Mouse (Mus musculus): Measurements from ENCODE around the gene Olfr571. TPM values are rescaled to one million over a fixed set of nuclear protein-coding genes. Genes with fewer than 3 reads are reported as not detected.
A peak's percentile ranks its signal among the peaks of the same experiment; 100 is the strongest.

Gene Olfr571
- total and polyA plus RNA-seq, 3 experiments: not detected

GRCm38 (mm10) chr7:102943417-102943816 is 26.1 kb upstream of the Olfr571 start:
- no peaks in the 10 kb centered on the region for H3K79me2 ChIP-seq (replicated peaks; ENCODE audit: control insufficient read depth, insufficient read depth, low read length)
- H3K9ac ChIP-seq (ENCODE audit: low read depth, low read length): no peak overlapping the region
- intact Hi-C loops (cut with DNase I): no loop called here
- H3K4me3 ChIP-seq: no peak overlapping the region
- WGBS: 75% methylated on average over 1 of the region's 1 CpGs
- DNase-seq: no peak
- TF ChIP-seq CTCF (IDR thresholded peaks at IDR 0.05) (no peak), EP300 (IDR thresholded peaks at IDR 0.05; ENCODE audit: insufficient read depth, low read depth, low read length) (no peak), POLR2A (IDR thresholded peaks at IDR 0.05; ENCODE audit: insufficient read depth, low read depth, low read length) (no peak)
- H3K27ac ChIP-seq: no peak overlapping the region
- no peaks in the 10 kb centered on the region for H3K27me3 ChIP-seq (ENCODE audit: control insufficient read depth, insufficient read depth, low read length)
- H3K4me1 ChIP-seq (ENCODE audit: control insufficient read depth, insufficient read depth, low read length): no peaks in the 10 kb centered on the region
- H3K36me3 ChIP-seq (ENCODE audit: control insufficient read depth, insufficient read depth, low read length): no peaks in the 10 kb centered on the region

- Histone ChIP-seq H3K27ac (no peak within 1 kb of the TSS), H3K4me3 (no peak within 1 kb of the TSS), H3K36me3 (ENCODE audit: control insufficient read depth, insufficient read depth, low read length) (no peaks in the 10 kb centered on the region), H3K27me3 (ENCODE audit: control insufficient read depth, insufficient read depth, low read length) (no peaks in the 10 kb centered on the region), H3K4me1 (ENCODE audit: control insufficient read depth, insufficient read depth, low read length) (no peaks in the 10 kb centered on the region), H3K79me2 (replicated peaks; ENCODE audit: control insufficient read depth, insufficient read depth, low read length) (no peaks in the 10 kb centered on the region), H3K9ac (ENCODE audit: low read depth, low read length) (no peak within 1 kb of the TSS)
- no peak for DNase-seq
- TF ChIP-seq CTCF (IDR thresholded peaks at IDR 0.05) (no peak), POLR2A (IDR thresholded peaks at IDR 0.05; ENCODE audit: insufficient read depth, low read depth, low read length) (no peak), EP300 (IDR thresholded peaks at IDR 0.05; ENCODE audit: insufficient read depth, low read depth, low read length) (no peak)
- 85% methylated on average over 2 of the region's 2 CpGs for WGBS
- intact Hi-C loops (cut with DNase I): no loop called here
Observed at GRCm38 (mm10) chr7:102942475-102942874, 25.1 kb upstream of the Olfr571 start, which contains the start of gene Olfr573-ps1. Olfr573-ps1 (minus strand) TSS chr7:102942575.

- WGBS: 62% methylated on average over 3 of the region's 3 CpGs
- intact Hi-C loops (cut with DNase I): no loop called here
- Histone ChIP-seq H3K36me3 (ENCODE audit: control insufficient read depth, insufficient read depth, low read length) (no peaks in the 10 kb centered on the region), H3K9ac (ENCODE audit: low read depth, low read length) (no peak overlapping the region), H3K4me3 (no peak overlapping the region), H3K27me3 (ENCODE audit: control insufficient read depth, insufficient read depth, low read length) (no peaks in the 10 kb centered on the region), H3K4me1 (ENCODE audit: control insufficient read depth, insufficient read depth, low read length) (no peaks in the 10 kb centered on the region), H3K27ac (no peak overlapping the region), H3K79me2 (replicated peaks; ENCODE audit: control insufficient read depth, insufficient read depth, low read length) (no peaks in the 10 kb centered on the region)
- TF ChIP-seq EP300 (IDR thresholded peaks at IDR 0.05; ENCODE audit: insufficient read depth, low read depth, low read length) (no peak), POLR2A (IDR thresholded peaks at IDR 0.05; ENCODE audit: insufficient read depth, low read depth, low read length) (no peak), CTCF (IDR thresholded peaks at IDR 0.05) (no peak)
- DNase-seq: no peak
Observed at GRCm38 (mm10) chr7:102927105-102927504, 9.8 kb upstream of the Olfr571 start.

- no peak for TF ChIP-seq EP300 (IDR thresholded peaks at IDR 0.05; ENCODE audit: insufficient read depth, low read depth, low read length)
- TF ChIP-seq CTCF (IDR thresholded peaks at IDR 0.05): no peak
- no peak for TF ChIP-seq POLR2A (IDR thresholded peaks at IDR 0.05; ENCODE audit: insufficient read depth, low read depth, low read length)
- Histone ChIP-seq H3K4me1 (ENCODE audit: control insufficient read depth, insufficient read depth, low read length) (no peaks in the 10 kb centered on the region), H3K79me2 (replicated peaks; ENCODE audit: control insufficient read depth, insufficient read depth, low read length) (no peaks in the 10 kb centered on the region), H3K9ac (ENCODE audit: low read depth, low read length) (no peak within 1 kb of the TSS), H3K36me3 (ENCODE audit: control insufficient read depth, insufficient read depth, low read length) (no peaks in the 10 kb centered on the region), H3K4me3 (no peak within 1 kb of the TSS), H3K27me3 (ENCODE audit: control insufficient read depth, insufficient read depth, low read length) (no peaks in the 10 kb centered on the region), H3K27ac (no peak within 1 kb of the TSS)
- 40% methylated on average over 1 of the region's 1 CpGs for WGBS
- DNase-seq: no peak
- intact Hi-C loops (cut with DNase I): no loop called here
Observed at GRCm38 (mm10) chr7:102924109-102924508, 6.8 kb upstream of the Olfr571 start, which contains the start of gene Olfr572. Olfr572 (plus strand) TSS chr7:102924409.

GRCm38 (mm10) chr7:102919632-102920031 is 2.3 kb upstream of the Olfr571 start:
- no peak for DNase-seq
- H3K4me3 ChIP-seq: no peak overlapping the region
- no peaks in the 10 kb centered on the region for H3K27me3 ChIP-seq (ENCODE audit: control insufficient read depth, insufficient read depth, low read length)
- no peaks in the 10 kb centered on the region for H3K4me1 ChIP-seq (ENCODE audit: control insufficient read depth, insufficient read depth, low read length)
- H3K36me3 ChIP-seq (ENCODE audit: control insufficient read depth, insufficient read depth, low read length): no peaks in the 10 kb centered on the region
- H3K27ac ChIP-seq: no peak overlapping the region
- no peaks in the 10 kb centered on the region for H3K79me2 ChIP-seq (replicated peaks; ENCODE audit: control insufficient read depth, insufficient read depth, low read length)
- peak; percentile 71 for TF ChIP-seq CTCF (IDR thresholded peaks at IDR 0.05)
- no peak for TF ChIP-seq POLR2A (IDR thresholded peaks at IDR 0.05; ENCODE audit: insufficient read depth, low read depth, low read length)
- WGBS: 3% methylated on average over 1 of the region's 1 CpGs
- H3K9ac ChIP-seq (ENCODE audit: low read depth, low read length): no peak overlapping the region
- intact Hi-C loops (cut with DNase I): loop anchor here (1.0 to 2.0 kb wide), 2 partner anchors 257 to 406 kb away; no protein-coding TSS in a partner anchor

GRCm38 (mm10) chr7:102916405-102916804 is 931 bp downstream of the Olfr571 start:
- no peak for DNase-seq
- no peaks in the 10 kb centered on the region for H3K4me1 ChIP-seq (ENCODE audit: control insufficient read depth, insufficient read depth, low read length)
- intact Hi-C loops (cut with DNase I): no loop called here
- no peak overlapping the region for H3K27ac ChIP-seq
- H3K79me2 ChIP-seq (replicated peaks; ENCODE audit: control insufficient read depth, insufficient read depth, low read length): no peaks in the 10 kb centered on the region
- no peaks in the 10 kb centered on the region for H3K27me3 ChIP-seq (ENCODE audit: control insufficient read depth, insufficient read depth, low read length)
- no peak overlapping the region for H3K9ac ChIP-seq (ENCODE audit: low read depth, low read length)
- H3K36me3 ChIP-seq (ENCODE audit: control insufficient read depth, insufficient read depth, low read length): no peaks in the 10 kb centered on the region
- 20% methylated on average over 5 of the region's 5 CpGs for WGBS
- no peak for TF ChIP-seq CTCF (IDR thresholded peaks at IDR 0.05)
- TF ChIP-seq EP300 (IDR thresholded peaks at IDR 0.05; ENCODE audit: insufficient read depth, low read depth, low read length): no peak
- no peak for TF ChIP-seq POLR2A (IDR thresholded peaks at IDR 0.05; ENCODE audit: insufficient read depth, low read depth, low read length)
- no peak overlapping the region for H3K4me3 ChIP-seq

Data from heart, adult 2 months (tissue).